Mouse (Mus musculus) left cerebral cortex, postnatal 14 days (tissue): ENCODE measurements around the gene Sdccag8. TPM values are rescaled to one million over a fixed set of nuclear protein-coding genes. Genes with fewer than 3 reads are reported as not detected.

Experiments used
- DNase-seq, 2 experiments: peaks; one replicate each; pipeline ENCODE4 v3.0.0; 2021 to 2022; ENCODE audit warnings: low spot score in 2 of 2, mixed read lengths in 1 of 2
- intact Hi-C: fragments of 180-260 bp; cut with DNase I; formaldehyde crosslinking; loops from one replicate; pipeline ENCODE4 v1.15.1; 2025
- total RNA-seq, 2 experiments: library from RNA; stranded (reverse); gene quantifications; 2 replicates each; pipeline ENCODE4 v1.2.3; 2021

Gene Sdccag8
- total RNA-seq, 2 experiments from 2014 or later: 10.6 to 13.6 TPM

- peak; percentile 86 to 87 for DNase-seq
- intact Hi-C loops: loop anchor here (5.0 to 10.0 kb wide), 3 partner anchors 97 to 927 kb away; no protein-coding TSS in a partner anchor
Measured at GRCm38 (mm10) chr1:176861981-176862644, 47.7 kb downstream of the Sdccag8 start.

- intact Hi-C loops: no loop called here
Measured at GRCm38 (mm10) chr1:176870501-176870900, 56.0 kb downstream of the Sdccag8 start.

GRCm38 (mm10) chr1:176871975-176872374 lies 57.5 kb downstream of the Sdccag8 start:
- DNase-seq: no peak
- intact Hi-C loops: no loop called here

More at GRCm38 (mm10) chr1:176870501-176870900, 56.0 kb downstream of the Sdccag8 start:
- DNase-seq: no peak

- intact Hi-C loops: no loop called here
Measured at GRCm38 (mm10) chr1:176873463-176873862, 59.0 kb downstream of the Sdccag8 start.

GRCm38 (mm10) chr1:176874155-176874554 lies 59.7 kb downstream of the Sdccag8 start:
- intact Hi-C loops: no loop called here
- DNase-seq: no peak

More at GRCm38 (mm10) chr1:176873463-176873862, 59.0 kb downstream of the Sdccag8 start:
- no peak for DNase-seq

- intact Hi-C loops: loop anchor here (2.0 to 5.0 kb wide), 4 partner anchors 310 to 825 kb away; partner anchors contain the start of gene Zbtb18
- peak; percentile 73 to 79 for DNase-seq
Measured at GRCm38 (mm10) chr1:176877756-176878155, 63.3 kb downstream of the Sdccag8 start.

GRCm38 (mm10) chr1:176879005-176879404 lies 64.5 kb downstream of the Sdccag8 start:
- intact Hi-C loops: loop anchor here (2.0 to 5.0 kb wide), 4 partner anchors 308 to 823 kb away; partner anchors contain the start of gene Zbtb18
- peak; percentile 70 to 82 for DNase-seq

- no peak for DNase-seq
- intact Hi-C loops: loop anchor here (2.0 to 10.0 kb wide), 6 partner anchors 53 to 823 kb away; partner anchors contain the start of gene Zbtb18
Measured at GRCm38 (mm10) chr1:176879614-176880013, 65.2 kb downstream of the Sdccag8 start.

GRCm38 (mm10) chr1:176880101-176880500 lies 65.6 kb downstream of the Sdccag8 start:
- intact Hi-C loops: loop anchor here (5.0 to 10.0 kb wide), 2 partner anchors 52 to 105 kb away; no protein-coding TSS in a partner anchor
- DNase-seq: no peak

GRCm38 (mm10) chr1:176880943-176881342 lies 66.5 kb downstream of the Sdccag8 start:
- intact Hi-C loops: loop anchor here (5.0 to 10.0 kb wide), 2 partner anchors 51 to 104 kb away; no protein-coding TSS in a partner anchor
- DNase-seq: no peak

GRCm38 (mm10) chr1:176885207-176885933 lies 70.9 kb downstream of the Sdccag8 start:
- intact Hi-C loops: loop anchor here (10.0 kb wide), 1 partner anchor 99 kb away; no protein-coding TSS in a partner anchor
- peak; percentile 26 to 59 for DNase-seq

GRCm38 (mm10) chr1:176886002-176886401 lies 71.5 kb downstream of the Sdccag8 start:
- no peak for DNase-seq
- intact Hi-C loops: loop anchor here (10.0 kb wide), 1 partner anchor 99 kb away; no protein-coding TSS in a partner anchor

GRCm38 (mm10) chr1:176903741-176904140 lies 89.3 kb downstream of the Sdccag8 start:
- intact Hi-C loops: no loop called here
- DNase-seq: no peak

GRCm38 (mm10) chr1:176915946-176916345 lies 101.5 kb downstream of the Sdccag8 start:
- intact Hi-C loops: no loop called here
- no peak for DNase-seq

GRCm38 (mm10) chr1:176919486-176919885 lies 105.0 kb downstream of the Sdccag8 start:
- no peak for DNase-seq
- intact Hi-C loops: no loop called here

GRCm38 (mm10) chr1:176922842-176923241 lies 108.4 kb downstream of the Sdccag8 start:
- intact Hi-C loops: no loop called here
- no peak for DNase-seq

GRCm38 (mm10) chr1:176926009-176926408 lies 111.5 kb downstream of the Sdccag8 start:
- intact Hi-C loops: no loop called here

GRCm38 (mm10) chr1:176927312-176927711 lies 112.9 kb downstream of the Sdccag8 start:
- peak; percentile 56 to 61 for DNase-seq
- intact Hi-C loops: no loop called here

More at GRCm38 (mm10) chr1:176926009-176926408, 111.5 kb downstream of the Sdccag8 start:
- no peak for DNase-seq

- peak in 1 of 2 experiments; percentile 23 for DNase-seq
- intact Hi-C loops: loop anchor here (5.0 kb wide), 2 partner anchors 47 to 518 kb away; no protein-coding TSS in a partner anchor
Measured at GRCm38 (mm10) chr1:176929710-176930109, 115.2 kb downstream of the Sdccag8 start.

GRCm38 (mm10) chr1:176930574-176930973 lies 116.1 kb downstream of the Sdccag8 start:
- DNase-seq: no peak
- intact Hi-C loops: loop anchor here (5.0 kb wide), 2 partner anchors 48 to 517 kb away; no protein-coding TSS in a partner anchor
